In the genomic region with DNA sequence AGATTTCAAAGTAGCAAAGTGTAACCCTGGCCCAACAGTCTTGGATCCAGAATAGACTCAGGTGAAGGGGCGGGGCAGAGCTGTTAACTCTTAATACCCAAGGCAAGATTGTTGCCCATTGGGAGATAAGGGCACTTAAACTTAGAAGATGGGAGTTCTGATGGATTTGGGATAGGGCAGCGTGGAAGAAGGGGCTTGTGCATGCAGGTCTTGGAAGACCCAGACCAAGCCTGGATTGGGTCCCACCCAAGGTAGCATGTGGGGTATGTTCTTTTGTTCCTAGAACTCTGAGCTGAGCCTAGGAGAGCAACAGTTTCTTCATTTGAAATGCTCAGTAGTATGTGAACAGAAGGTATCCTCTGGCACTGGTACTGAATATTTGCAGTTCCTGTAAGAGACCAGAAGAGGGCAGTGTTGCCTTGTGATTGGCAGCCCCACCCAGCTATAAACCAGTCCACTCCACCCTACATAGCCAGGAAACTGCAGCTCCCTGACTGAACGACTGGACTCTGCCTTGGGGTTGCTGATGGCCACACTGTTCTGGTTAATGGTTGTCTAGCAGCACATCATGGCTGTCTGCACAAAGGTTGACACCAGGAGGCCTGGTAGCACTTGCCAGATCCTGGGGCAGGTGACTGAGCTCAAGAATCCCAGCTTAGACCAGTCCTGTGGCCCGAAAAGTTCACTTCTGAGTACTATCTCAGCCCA, we compare ENCODE assay signal across 1 mouse cellular context.
TF ChIP-seq lines count a peak whose summit lies in the region.

No protein-coding gene starts in this region.

TF ChIP-seq in CH12.LX, 34 proteins besides CTCF, POLR2A, EP300 and RAD21 (continued from another document):
- no peak for TF ChIP-seq MYC (IDR thresholded peaks at IDR 0.05; ENCODE audit: low read depth, low read length)
- TF ChIP-seq ZC3H11A (IDR thresholded peaks at IDR 0.05; ENCODE audit: low read depth, low read length) = peak; percentile 39; the same call in 1 of the 2 replicates
- 0 out of 2 replicates have a peak, but pooled peaks have one; percentile 31 for TF ChIP-seq HCFC1 (IDR thresholded peaks at IDR 0.05; ENCODE audit: low read depth, low read length)
- no peak for TF ChIP-seq CHD1 (IDR thresholded peaks at IDR 0.05; ENCODE audit: low read depth, low read length)
- no peak for TF ChIP-seq GABPA (IDR thresholded peaks at IDR 0.05; ENCODE audit: insufficient replicate concordance, low read depth, low read length)
- peak; percentile 49; the same call in 1 of the 2 replicates for TF ChIP-seq IRF4 (IDR thresholded peaks at IDR 0.05; ENCODE audit: low read depth, low read length)
- TF ChIP-seq KAT2A (IDR thresholded peaks at IDR 0.05; ENCODE audit: insufficient replicate concordance, low read length) = no peak
- peak; percentile 8; the same call in 1 of the 2 replicates for TF ChIP-seq ZMIZ1 (IDR thresholded peaks at IDR 0.05; ENCODE audit: low read depth, low read length)
- TF ChIP-seq CHD2 (IDR thresholded peaks at IDR 0.05; ENCODE audit: low read length) = no peak
- no peak for TF ChIP-seq RCOR1 (conservative IDR thresholded peaks at IDR 0.05; ENCODE audit: low read depth, low read length)
- no peak for TF ChIP-seq TBP (conservative IDR thresholded peaks at IDR 0.05; ENCODE audit: low read depth, low read length)
- peak; percentile 53 for TF ChIP-seq ELF1 (IDR thresholded peaks at IDR 0.05; ENCODE audit: low read depth, low read length)
- TF ChIP-seq USF1 (IDR thresholded peaks at IDR 0.05; ENCODE audit: low read depth, low read length) = no peak
- TF ChIP-seq MAFK (IDR thresholded peaks at IDR 0.05; ENCODE audit: insufficient replicate concordance, low read length) = no peak
- no peak for TF ChIP-seq NRF1 (IDR thresholded peaks at IDR 0.05; ENCODE audit: low read depth, low read length)
- TF ChIP-seq ETS1 (conservative IDR thresholded peaks at IDR 0.05; ENCODE audit: low read depth, low read length) = no peak
- TF ChIP-seq BHLHE40 (IDR thresholded peaks at IDR 0.05; ENCODE audit: low read depth, low read length) = 0 out of 2 replicates have a peak, but pooled peaks have one; percentile 11
- no peak for TF ChIP-seq USF2 (conservative IDR thresholded peaks at IDR 0.05; ENCODE audit: low read depth, low read length)
